Mouse (Mus musculus): Measurements from ENCODE around the gene Daam2.

Gene Daam2

DNA sequence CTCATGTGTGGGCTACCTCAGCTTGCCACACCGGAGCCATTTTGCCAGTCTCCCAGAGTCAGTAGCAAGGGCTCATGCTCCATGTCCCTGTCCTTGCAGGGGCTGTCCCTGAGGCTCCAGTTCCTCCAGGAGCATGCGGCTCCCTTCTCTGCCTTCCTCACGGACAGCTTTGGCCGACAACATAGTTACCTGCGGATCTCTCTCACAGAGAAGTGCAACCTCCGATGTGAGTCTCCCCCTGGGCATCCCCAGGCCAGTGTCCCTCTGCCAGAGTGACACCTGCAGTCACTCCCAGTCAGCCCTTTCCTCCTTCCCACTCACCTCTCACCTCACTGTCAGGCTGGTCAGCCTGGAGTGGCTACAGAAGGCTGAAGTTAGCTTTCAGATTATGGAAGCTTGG lies 131.1 kb downstream of the Daam2 start:
- in situ Hi-C loops (cut with MboI, MseI) = no loop called here

- in situ Hi-C loops (cut with MboI, MseI) = no loop called here
These were observed 132.0 kb downstream of the Daam2 start for GRCm38 (mm10) chr17:49432071-49432711.

DNA sequence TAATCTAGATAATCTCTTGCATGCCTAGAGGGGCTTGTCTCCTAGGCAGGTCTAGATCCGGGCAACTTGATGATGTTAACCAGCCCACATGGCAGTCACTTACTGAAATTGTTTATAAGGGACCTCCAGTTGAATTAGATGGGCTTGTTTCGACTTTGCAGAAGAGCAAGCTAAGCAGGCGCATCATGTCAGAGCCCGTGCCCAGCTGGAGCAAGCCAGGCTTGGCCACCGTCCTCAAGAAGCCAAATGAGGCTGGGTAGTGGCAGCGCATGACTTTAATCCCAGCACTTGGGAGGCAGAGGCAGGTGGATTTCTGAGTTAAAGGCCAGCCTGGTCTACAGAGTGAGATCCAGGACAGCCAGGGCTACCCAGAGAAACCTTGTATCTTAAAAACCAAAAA lies 133.0 kb downstream of the Daam2 start:
- in situ Hi-C loops (cut with MboI, MseI) = no loop called here

DNA sequence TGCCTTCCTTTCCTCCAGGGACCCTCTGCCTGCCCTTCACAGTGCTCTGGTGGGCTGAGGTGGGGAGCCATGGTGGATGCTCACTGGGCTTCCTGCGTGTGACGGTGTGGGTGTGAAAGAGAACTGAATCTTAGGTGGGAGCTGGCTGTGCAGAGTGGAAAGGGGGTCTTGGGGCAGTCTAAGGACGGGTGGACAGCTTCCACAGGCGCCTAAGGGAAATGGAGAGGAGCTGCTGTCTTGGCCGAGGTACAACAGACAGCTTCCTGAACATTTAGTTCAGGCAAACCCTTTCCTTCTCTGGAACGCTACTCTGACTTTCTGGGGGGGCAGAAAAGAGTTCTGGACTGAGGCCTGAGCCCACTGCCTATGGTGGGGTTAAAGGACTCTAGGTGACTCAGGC lies 134.0 kb downstream of the Daam2 start:
- in situ Hi-C loops (cut with MboI, MseI) = no loop called here

- in situ Hi-C loops (cut with MboI, MseI) = loop anchor here (10.0 kb wide), 1 partner anchor 585 kb away; no protein-coding TSS in a partner anchor
These were observed 134.5 kb downstream of the Daam2 start for GRCm38 (mm10) chr17:49429471-49430129.

GRCm38 (mm10) chr17:49428751-49429415 lies 135.3 kb downstream of the Daam2 start:
- in situ Hi-C loops (cut with MboI, MseI) = loop anchor here (10.0 kb wide), 1 partner anchor 586 kb away; no protein-coding TSS in a partner anchor

DNA sequence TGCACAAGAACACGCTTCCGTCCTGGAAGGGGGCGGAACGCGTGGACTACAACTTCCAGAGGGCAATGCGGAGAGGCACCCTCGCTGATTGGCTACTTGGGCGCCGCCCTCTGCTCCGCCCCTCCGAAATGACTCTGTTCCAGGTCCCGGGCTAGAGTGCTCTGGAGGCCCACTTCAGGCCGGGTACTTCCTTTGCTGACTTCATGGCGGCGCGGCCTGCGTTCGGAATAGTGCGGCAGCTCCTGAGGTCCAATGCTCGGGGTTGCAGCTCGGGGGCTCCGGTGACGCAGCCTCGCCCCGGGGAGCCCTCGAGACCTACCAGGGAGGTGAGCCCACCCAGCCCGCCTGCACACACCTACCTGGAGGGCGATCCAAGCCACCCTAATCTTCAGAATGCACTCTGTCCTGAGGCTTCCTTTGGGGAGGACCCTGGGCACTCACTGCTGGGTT lies 135.9 kb downstream of the Daam2 start, which contains the start of gene Mocs1:
Gene Mocs1, plus strand, starts transcription at position 124 of the 450 bp plus-strand sequence.
- in situ Hi-C loops (cut with MboI, MseI) = loop anchor here (10.0 kb wide), 1 partner anchor 587 kb away; no protein-coding TSS in a partner anchor

DNA sequence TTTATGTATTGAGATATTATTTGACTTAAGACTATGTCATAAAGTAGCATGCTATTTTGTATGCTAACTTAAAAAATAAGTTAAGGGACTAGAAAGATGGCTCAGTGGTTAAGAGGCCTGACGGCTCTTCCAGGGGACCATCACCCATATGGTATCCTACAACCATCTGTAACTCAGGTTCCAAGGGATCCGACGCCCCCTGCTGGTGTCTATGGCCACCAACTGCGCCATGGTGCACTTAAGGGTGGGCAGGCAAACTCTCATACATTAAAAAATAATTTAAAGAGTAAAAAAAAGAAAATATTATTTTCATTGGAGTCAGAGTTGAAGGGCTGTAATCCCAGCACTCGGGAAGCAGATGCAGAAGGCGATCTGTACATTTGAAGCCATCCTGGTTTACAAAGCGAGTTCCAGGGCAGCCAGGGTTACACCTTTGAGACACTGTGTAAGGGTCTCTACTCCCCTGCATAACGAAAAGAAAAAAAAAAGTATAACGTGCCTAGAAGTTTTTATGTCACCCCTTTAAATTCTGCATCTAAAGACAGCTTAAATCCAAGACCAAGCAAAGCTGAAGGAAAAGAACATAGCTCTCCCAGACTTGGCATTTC lies 136.4 kb downstream of the Daam2 start:
- in situ Hi-C loops (cut with MboI, MseI) = loop anchor here (10.0 kb wide), 1 partner anchor 587 kb away; no protein-coding TSS in a partner anchor

- in situ Hi-C loops (cut with MboI, MseI) = loop anchor here (10.0 kb wide), 1 partner anchor 591 kb away; no protein-coding TSS in a partner anchor
These were observed 140.3 kb downstream of the Daam2 start for GRCm38 (mm10) chr17:49423872-49424271.

DNA sequence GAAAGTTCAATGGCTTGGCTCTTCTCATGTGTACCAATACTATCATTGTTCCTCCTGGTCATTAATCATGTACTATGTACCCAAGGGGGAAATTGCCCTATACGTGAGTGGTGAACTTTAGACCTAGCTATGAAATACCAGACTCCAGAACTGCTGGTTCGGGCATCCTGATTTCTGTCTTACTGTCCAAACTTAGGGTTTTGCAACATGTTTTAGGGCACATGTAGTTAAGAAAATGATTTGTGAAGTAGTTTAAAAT lies 141.1 kb downstream of the Daam2 start:
- in situ Hi-C loops (cut with MboI, MseI) = loop anchor here (10.0 kb wide), 1 partner anchor 592 kb away; no protein-coding TSS in a partner anchor

- in situ Hi-C loops (cut with MboI, MseI) = loop anchor here (10.0 kb wide), 1 partner anchor 592 kb away; no protein-coding TSS in a partner anchor
These were observed 141.7 kb downstream of the Daam2 start for GRCm38 (mm10) chr17:49422286-49423066.

DNA sequence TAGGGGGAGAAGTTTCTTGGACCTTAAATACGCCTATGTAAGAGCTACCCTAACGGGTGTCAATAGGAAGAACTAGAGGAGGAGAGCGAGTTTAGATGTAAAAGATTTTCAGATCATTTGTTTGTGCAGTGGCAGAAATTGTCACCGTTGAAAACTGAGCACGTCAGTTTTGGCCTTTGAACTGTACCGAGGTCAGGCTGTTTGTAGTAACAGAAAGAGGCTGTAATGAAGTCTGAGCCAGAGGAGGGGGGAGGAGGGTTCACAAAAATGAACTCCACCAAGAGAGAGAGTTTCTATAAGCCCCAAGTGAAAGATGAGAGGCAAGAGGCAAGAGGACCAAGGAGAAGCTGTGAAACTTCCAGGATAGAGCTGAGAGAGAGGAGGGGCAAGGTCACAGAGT lies 144.3 kb downstream of the Daam2 start:
- in situ Hi-C loops (cut with MboI, MseI) = loop anchor here (10.0 kb wide), 1 partner anchor 595 kb away; no protein-coding TSS in a partner anchor

GRCm38 (mm10) chr17:49416228-49416627 lies 147.9 kb downstream of the Daam2 start:
- in situ Hi-C loops (cut with MboI, MseI) = no loop called here

DNA sequence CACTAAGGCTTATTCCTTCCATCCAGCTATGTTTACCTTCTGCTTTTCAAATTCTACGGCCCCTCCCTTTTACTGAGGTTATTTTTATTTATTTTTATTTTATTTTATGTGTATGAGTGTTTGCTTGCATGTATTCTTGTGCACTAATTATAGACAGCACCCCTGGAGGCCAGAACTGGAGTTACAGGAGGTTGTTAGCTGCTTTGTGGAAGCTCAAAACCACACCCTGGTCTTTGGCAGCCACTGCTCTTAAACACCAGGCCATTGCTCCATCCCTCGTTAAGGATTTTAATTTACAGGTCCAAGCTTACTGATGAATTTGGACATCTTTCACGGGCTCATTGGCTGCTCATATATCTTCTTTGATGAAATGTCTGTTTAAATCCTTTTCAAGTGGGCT lies 150.6 kb downstream of the Daam2 start:
- in situ Hi-C loops (cut with MboI, MseI) = no loop called here

DNA sequence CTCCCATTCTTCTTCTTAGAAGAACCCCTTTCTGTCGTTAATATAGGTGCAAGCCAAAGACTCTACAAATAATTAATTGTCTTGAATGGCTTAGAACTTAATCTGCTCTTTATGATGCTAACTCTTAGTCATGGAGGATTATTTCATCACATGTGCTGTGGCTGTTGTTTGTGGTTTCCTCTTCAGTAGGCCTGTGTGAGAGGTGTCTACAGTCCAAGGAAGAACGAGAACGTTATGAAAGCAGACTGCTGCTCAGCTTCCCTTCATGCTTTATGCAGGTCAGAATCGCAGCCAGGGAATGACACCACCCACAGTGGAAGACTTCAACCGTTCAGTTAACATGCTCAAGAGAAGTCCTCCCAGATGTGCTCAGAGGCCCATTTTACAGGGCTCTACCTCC lies 151.2 kb downstream of the Daam2 start:
- in situ Hi-C loops (cut with MboI, MseI) = no loop called here

Data from regulatory T cell (primary cell).